Mouse (Mus musculus) adrenal gland, postnatal 36 days (tissue): Measurements from ENCODE around the gene Pgap1. TPM values are rescaled to one million over a fixed set of nuclear protein-coding genes. Genes with fewer than 3 reads are reported as not detected.

ENCODE experiments used
- DNase-seq, 2 experiments: peaks; one replicate each; pipeline ENCODE4 v3.0.0; 2021; ENCODE audit warnings: mixed read lengths in 1 of 2
- long read RNA-seq, 2 experiments: library from polyadenylated mRNA; stranded (forward); transcript quantifications; one replicate each; pipeline ENCODE4 v2.0.0; 2021; ENCODE audit warnings: borderline sequencing depth in 2 of 2
- total RNA-seq, 2 experiments: library from RNA; stranded (reverse); gene quantifications; 2 replicates each; pipeline ENCODE4 v1.2.3; 2021

The Pgap1 gene
- total RNA-seq, result 1 to 10 TPM; 3.3 to 7.2 TPM
- long read RNA-seq, experiment 1, result 0 reads
- long read RNA-seq, experiment 2, result 0 reads

GRCm38 (mm10) chr1:54557301-54558229 lies at the start of gene Pgap1:
Gene Pgap1 (minus strand): TSS chr1:54557684.
- DNase-seq, result peak; percentile 94 to 95

GRCm38 (mm10) chr1:54606936-54607335 lies 49.5 kb upstream of the Pgap1 start:
- DNase-seq, result no peak

GRCm38 (mm10) chr1:54601692-54602091 lies 44.2 kb upstream of the Pgap1 start:
- DNase-seq, result no peak

GRCm38 (mm10) chr1:54600275-54600674 lies 42.8 kb upstream of the Pgap1 start:
- no peak for DNase-seq

- DNase-seq, result no peak
Measured at GRCm38 (mm10) chr1:54597594-54598217, 40.2 kb upstream of the Pgap1 start.

GRCm38 (mm10) chr1:54596151-54596550 lies 38.7 kb upstream of the Pgap1 start:
- DNase-seq, result no peak

GRCm38 (mm10) chr1:54587076-54587475 lies 29.6 kb upstream of the Pgap1 start:
- DNase-seq, result peak in 1 of 2 experiments; percentile 51

GRCm38 (mm10) chr1:54585971-54586555 lies 28.6 kb upstream of the Pgap1 start:
- DNase-seq, result no peak

- no peak for DNase-seq
Measured at GRCm38 (mm10) chr1:54585278-54585846, 27.9 kb upstream of the Pgap1 start.

- no peak for DNase-seq
Measured at GRCm38 (mm10) chr1:54584588-54585277, 27.2 kb upstream of the Pgap1 start.

- DNase-seq, result no peak
Measured at GRCm38 (mm10) chr1:54578358-54579184, 21.1 kb upstream of the Pgap1 start.

GRCm38 (mm10) chr1:54569102-54569501 lies 11.6 kb upstream of the Pgap1 start:
- no peak for DNase-seq

- DNase-seq, result no peak
Measured at GRCm38 (mm10) chr1:54563923-54564322, 6.4 kb upstream of the Pgap1 start.

GRCm38 (mm10) chr1:54556586-54557221 lies 780 bp downstream of the Pgap1 start:
- no peak for DNase-seq

- no peak for DNase-seq
Measured at GRCm38 (mm10) chr1:54555364-54556140, 1.9 kb downstream of the Pgap1 start.

- DNase-seq, result no peak
Measured at GRCm38 (mm10) chr1:54552621-54553020, 4.9 kb downstream of the Pgap1 start.

GRCm38 (mm10) chr1:54545200-54545599 lies 12.3 kb downstream of the Pgap1 start:
- DNase-seq, result no peak

GRCm38 (mm10) chr1:54542920-54543319 lies 14.6 kb downstream of the Pgap1 start:
- no peak for DNase-seq

- DNase-seq, result no peak
Measured at GRCm38 (mm10) chr1:54531170-54531569, 26.3 kb downstream of the Pgap1 start.

- peak in 1 of 2 experiments; percentile 11 for DNase-seq
Measured at GRCm38 (mm10) chr1:54523717-54524116, 33.8 kb downstream of the Pgap1 start.
